Mouse (Mus musculus): Measurements from ENCODE around the gene Rai2.

DNA sequence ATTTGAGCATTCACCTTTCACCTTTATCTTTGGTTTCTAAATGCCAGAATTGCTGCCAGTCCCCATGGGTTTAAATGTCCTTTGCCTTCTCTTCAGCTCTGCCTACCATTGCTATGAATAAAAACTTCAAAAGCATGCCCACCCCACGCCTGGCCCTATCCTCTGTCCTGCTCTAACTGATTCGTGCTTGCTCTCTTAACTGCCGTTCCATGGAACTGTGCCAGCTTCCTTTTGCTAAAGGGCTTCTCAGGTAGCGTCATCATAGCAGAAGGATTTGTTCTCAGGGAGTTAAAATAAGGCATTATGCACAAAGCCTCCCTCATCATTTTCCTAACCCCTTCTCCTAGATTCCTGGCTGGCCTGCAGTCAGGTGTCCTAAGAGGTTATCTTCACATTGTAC lies 11.6 kb downstream of the Rai2 start:
- TF ChIP-seq MAX (IDR thresholded peaks at IDR 0.05; ENCODE audit: low read depth) (no peak), POLR2A (IDR thresholded peaks at IDR 0.05; ENCODE audit: insufficient read length, low read depth) (no peak), POLR2AphosphoS2 (IDR thresholded peaks at IDR 0.05; ENCODE audit: insufficient read length, low read depth) (no peak)

All from myocyte (in vitro differentiated cells).